Mouse (Mus musculus) myocyte (in vitro differentiated cells): ENCODE data around the gene Pctp. TPM values are rescaled to one million over a fixed set of nuclear protein-coding genes. Genes with fewer than 3 reads are reported as not detected.

Experiments
- H3K27me3 ChIP-seq: one replicate; pipeline ENCODE4 v1.6.1; 2011; ENCODE audit not compliant: control insufficient read depth, insufficient read depth, insufficient read length
- H3K36me3 ChIP-seq: one replicate; pipeline ENCODE4 v1.6.1; 2011; ENCODE audit not compliant: control insufficient read depth, insufficient read depth
- H3K4me2 ChIP-seq: one replicate; pipeline ENCODE4 v1.6.1; 2011; ENCODE audit warnings: low read depth, control low read depth
- H3K4me3 ChIP-seq: one replicate; pipeline ENCODE4 v1.5.1; 2011; ENCODE audit warnings: mild to moderate bottlenecking, control low read depth, moderate library complexity
- H3K79me2 ChIP-seq: one replicate; pipeline ENCODE4 v1.6.1; 2011; ENCODE audit not compliant: control insufficient read depth, insufficient read depth
- H3ac ChIP-seq: one replicate; pipeline ENCODE4 v1.6.1; 2011; ENCODE audit not compliant: control insufficient read depth, insufficient read length
- CEBPB ChIP-seq: IDR thresholded peaks from 2 replicates; pipeline ENCODE4 v1.6.1; 2011; ENCODE audit warnings: mild to moderate bottlenecking, moderate library complexity; ENCODE audit not compliant: poor library complexity, insufficient read depth, severe bottlenecking
- E2F4 ChIP-seq: IDR thresholded peaks from one replicate; pipeline ENCODE4 v1.6.1; 2011; ENCODE audit warnings: mild to moderate bottlenecking, control low read depth, moderate library complexity; ENCODE audit not compliant: insufficient read depth
- MAX ChIP-seq: IDR thresholded peaks from one replicate; pipeline ENCODE4 v1.6.1; 2011; ENCODE audit warnings: low read depth, mild to moderate bottlenecking, control low read depth
- MYOD1 ChIP-seq, 3 experiments: IDR thresholded peaks; one replicate each; pipeline ENCODE4 v1.6.1; 2011; ENCODE audit warnings: control low read depth in 2 of 3, low read depth in 2 of 3, mild to moderate bottlenecking in 2 of 3, moderate library complexity in 1 of 3; ENCODE audit not compliant: insufficient read length in 2 of 3, control insufficient read depth in 1 of 3
- MYOG ChIP-seq, 3 experiments: IDR thresholded peaks; one replicate each; pipeline ENCODE4 v1.6.1; 2011; ENCODE audit warnings: control low read depth in 2 of 3, low read depth in 2 of 3, mild to moderate bottlenecking in 2 of 3; ENCODE audit not compliant: insufficient read length in 2 of 3, control insufficient read depth in 1 of 3, insufficient read depth in 1 of 3
- POLR2A ChIP-seq: IDR thresholded peaks from one replicate; pipeline ENCODE4 v1.6.1; 2011; ENCODE audit warnings: low read depth, mild to moderate bottlenecking, control low read depth, moderate library complexity; ENCODE audit not compliant: insufficient read length
- POLR2AphosphoS2 ChIP-seq: IDR thresholded peaks from one replicate; pipeline ENCODE4 v1.6.1; 2011; ENCODE audit warnings: low read depth, control low read depth; ENCODE audit not compliant: insufficient read length
- REST ChIP-seq: IDR thresholded peaks from one replicate; pipeline ENCODE4 v1.6.1; 2011; ENCODE audit warnings: mild to moderate bottlenecking, control low read depth, moderate library complexity; ENCODE audit not compliant: insufficient read depth, insufficient read length
- SRF ChIP-seq: IDR thresholded peaks from one replicate; pipeline ENCODE4 v1.6.1; 2011; ENCODE audit warnings: low read depth; ENCODE audit not compliant: control insufficient read depth, insufficient read length
- TCF12 ChIP-seq: IDR thresholded peaks from one replicate; pipeline ENCODE4 v1.6.1; 2011; ENCODE audit warnings: mild to moderate bottlenecking, control low read depth; ENCODE audit not compliant: poor library complexity, insufficient read depth, severe bottlenecking
- TCF3 ChIP-seq: IDR thresholded peaks from one replicate; pipeline ENCODE4 v1.6.1; 2011; ENCODE audit warnings: low read depth, control low read depth; ENCODE audit not compliant: insufficient read length
- USF1 ChIP-seq: IDR thresholded peaks from one replicate; pipeline ENCODE4 v1.6.1; 2011; ENCODE audit warnings: low read depth, mild to moderate bottlenecking, control low read depth, moderate library complexity
- polyA plus RNA-seq: library from polyadenylated mRNA; unstranded; fragments of >200 nt; fragmentation: generic; extraction: Trizol; gene quantifications from one replicate; pipeline ENCODE4 v1.2.1, GENCODE M21; 2012; ENCODE audit warnings: missing spikeins

Gene Pctp
- polyA plus RNA-seq, 1 experiment, result 1.1 TPM

DNA sequence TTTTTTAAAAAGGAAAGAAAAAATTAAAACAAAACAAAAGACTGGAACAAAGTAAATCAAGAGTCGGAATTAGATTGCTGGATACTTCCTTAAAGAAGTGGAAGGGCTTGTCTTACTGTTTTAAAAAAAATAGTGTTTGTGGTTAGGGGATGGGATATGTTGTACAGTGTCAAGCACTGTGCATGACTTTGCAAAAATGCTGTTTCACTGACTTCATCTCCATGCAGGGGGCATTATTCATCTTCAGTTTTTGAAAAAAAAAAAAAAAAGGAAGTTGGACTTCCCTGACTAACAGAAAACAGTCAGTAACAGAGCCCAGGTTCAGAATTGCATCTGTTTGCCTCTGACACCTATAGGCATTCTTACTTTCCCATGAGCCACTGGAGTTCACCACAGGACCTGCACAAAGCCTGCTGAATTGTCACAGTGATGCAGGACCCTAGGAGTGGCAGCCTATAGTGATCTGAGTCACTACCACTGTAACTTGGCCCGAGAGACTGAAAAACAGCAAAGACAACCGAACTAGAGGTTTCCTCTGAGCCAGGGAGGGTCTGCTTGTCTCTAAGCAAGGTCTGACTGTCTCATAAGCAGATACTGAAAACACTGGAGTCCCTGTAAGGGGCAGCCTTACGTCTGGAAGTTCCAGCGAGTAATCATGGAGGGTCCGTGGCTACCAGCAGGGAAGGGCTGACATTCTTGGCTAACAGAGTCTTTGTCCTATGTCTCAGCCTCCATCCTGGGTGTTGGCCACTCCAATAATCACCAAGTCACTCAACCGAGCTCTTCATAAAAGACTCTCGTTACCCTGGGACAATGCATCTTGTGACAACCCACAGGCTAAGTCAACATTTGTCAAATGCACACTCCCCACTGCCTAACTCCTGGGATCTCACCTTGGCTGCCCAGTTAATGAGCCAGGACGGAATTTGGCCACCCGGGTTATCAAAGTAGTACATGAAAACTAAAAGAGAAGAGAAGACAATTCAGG lies 17.2 kb downstream of the Pctp start:
- Histone ChIP-seq H3K4me3 (no peak overlapping the region), H3K27me3 (no peaks in the 10 kb centered on the region), H3K79me2 (no peaks in the 10 kb centered on the region), H3K4me2 (no peak overlapping the region), H3K36me3 (no peaks in the 10 kb centered on the region), H3ac (no peak overlapping the region)
- no peak for TF ChIP-seq TCF3
- no peak for TF ChIP-seq USF1
- no peak for TF ChIP-seq TCF12
- no peak for TF ChIP-seq POLR2AphosphoS2
- TF ChIP-seq MYOG (IDR thresholded peaks at IDR 0.05; ENCODE audit: control insufficient read depth in 1 of 3, insufficient read depth in 1 of 3, insufficient read length in 2 of 3, low read depth in 2 of 3), result no peak
- no peak for TF ChIP-seq REST
- no peak for TF ChIP-seq E2F4
- no peak for TF ChIP-seq CEBPB
- no peak for TF ChIP-seq MAX
- no peak for TF ChIP-seq POLR2A

DNA sequence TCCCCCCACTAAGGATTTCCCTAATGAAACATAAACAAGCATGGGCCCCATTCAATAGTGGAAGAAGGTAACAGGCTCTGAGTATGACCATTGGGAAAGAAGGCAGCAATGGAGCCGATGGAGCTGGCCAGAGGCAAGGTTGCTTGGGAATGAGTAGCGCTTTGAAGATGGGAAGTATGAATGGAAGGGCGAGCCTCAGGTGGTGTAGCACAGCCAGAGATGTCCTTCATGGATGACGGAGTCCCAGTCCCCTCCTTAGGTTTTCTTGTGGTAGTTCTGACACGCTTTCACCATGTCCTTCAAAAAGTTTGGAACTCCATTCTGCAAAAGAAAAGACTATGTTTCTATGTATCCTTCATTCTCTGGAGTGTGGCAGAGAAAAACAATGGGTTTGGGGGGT lies 18.3 kb downstream of the Pctp start:
- no peak overlapping the region for H3K4me3 ChIP-seq
- no peak overlapping the region for H3K4me2 ChIP-seq
- no peak overlapping the region for H3ac ChIP-seq
- H3K36me3 ChIP-seq, result no peaks in the 10 kb centered on the region
- H3K79me2 ChIP-seq, result no peaks in the 10 kb centered on the region
- no peaks in the 10 kb centered on the region for H3K27me3 ChIP-seq
- TF ChIP-seq CEBPB (no peak), MAX (no peak), POLR2AphosphoS2 (no peak), TCF3 (no peak), TCF12 (no peak), E2F4 (no peak), REST (no peak), MYOD1 (IDR thresholded peaks at IDR 0.05; ENCODE audit: control insufficient read depth in 1 of 3, insufficient read length in 2 of 3, low read depth in 2 of 3) (no peak), SRF (no peak), POLR2A (no peak), USF1 (no peak)

DNA sequence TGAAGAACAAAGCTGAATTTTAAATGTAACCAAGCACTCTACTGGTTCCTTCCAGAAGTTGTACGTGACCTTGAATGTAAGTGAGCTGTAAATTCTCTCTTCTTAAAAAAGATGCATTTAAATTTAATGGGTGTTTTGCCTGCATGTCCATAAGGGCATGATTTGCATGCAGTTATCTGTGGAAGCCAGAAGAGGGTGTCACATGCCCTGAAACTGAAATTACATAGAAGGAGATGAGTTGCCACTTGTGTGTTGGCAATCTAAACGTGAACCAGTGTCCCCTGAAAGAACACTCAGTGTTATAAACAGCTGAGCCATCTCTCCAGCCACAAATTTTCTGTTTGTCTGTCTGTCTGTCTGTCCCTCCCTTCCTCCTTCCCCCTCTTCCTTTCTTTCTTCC lies 19.8 kb downstream of the Pctp start:
- Histone ChIP-seq H3K27me3 (no peaks in the 10 kb centered on the region), H3K36me3 (no peaks in the 10 kb centered on the region), H3ac (no peak overlapping the region), H3K4me2 (no peak overlapping the region), H3K79me2 (no peaks in the 10 kb centered on the region), H3K4me3 (no peak overlapping the region)
- TF ChIP-seq MYOD1 (IDR thresholded peaks at IDR 0.05; ENCODE audit: control insufficient read depth in 1 of 3, insufficient read length in 2 of 3, low read depth in 2 of 3), result no peak
- no peak for TF ChIP-seq USF1
- no peak for TF ChIP-seq POLR2AphosphoS2
- TF ChIP-seq REST, result no peak
- TF ChIP-seq SRF, result no peak

GRCm38 (mm10) chr11:89980106-89980505 lies 22.6 kb downstream of the Pctp start:
- TF ChIP-seq REST, result no peak
- Histone ChIP-seq H3ac (no peak overlapping the region), H3K36me3 (no peaks in the 10 kb centered on the region), H3K27me3 (no peaks in the 10 kb centered on the region), H3K4me2 (no peak overlapping the region), H3K4me3 (no peak overlapping the region), H3K79me2 (no peaks in the 10 kb centered on the region)

DNA sequence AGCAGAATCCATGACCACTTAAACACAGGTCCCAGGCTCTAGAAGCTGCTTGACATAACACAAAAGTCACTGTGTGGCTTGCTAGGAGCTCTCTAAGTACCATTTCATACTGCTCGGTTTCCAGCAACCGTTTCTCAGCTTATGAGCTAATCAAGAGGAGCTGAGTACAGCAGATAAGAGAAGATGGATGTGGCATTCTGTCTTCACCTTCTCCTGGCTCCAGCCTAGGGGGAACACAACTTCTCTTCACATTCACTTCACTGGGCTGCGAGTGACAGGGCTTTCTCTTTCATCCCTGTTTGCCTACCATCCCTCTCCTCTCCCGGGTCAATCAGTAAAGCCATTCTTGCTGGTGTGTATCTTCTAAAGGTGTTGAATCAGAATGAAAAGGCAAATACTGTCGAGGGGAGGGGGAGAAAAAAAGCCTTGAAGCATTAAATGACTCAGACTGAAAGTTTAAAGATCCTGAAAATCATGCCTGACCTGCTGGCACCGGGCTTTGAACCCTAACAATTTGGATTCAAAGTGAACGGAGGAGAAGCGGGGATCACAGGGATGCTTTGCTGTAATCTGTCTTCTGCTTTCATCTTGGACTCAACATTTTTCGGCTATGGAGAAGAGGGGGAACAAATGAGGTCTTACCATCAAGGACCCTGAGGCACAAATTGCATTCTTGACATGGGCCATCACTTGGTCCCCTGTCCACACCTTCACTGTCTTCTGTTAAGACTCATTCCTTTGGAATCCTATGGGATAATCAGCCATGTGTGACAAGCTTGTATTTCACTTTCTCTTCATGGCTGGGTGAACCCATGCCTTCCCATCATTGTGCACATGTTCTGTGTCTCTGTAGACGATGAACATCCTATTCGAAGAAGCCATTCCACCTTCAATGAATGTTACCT lies 23.5 kb downstream of the Pctp start:
- Histone ChIP-seq H3K4me2 (no peak overlapping the region), H3K4me3 (no peak overlapping the region), H3K27me3 (no peaks in the 10 kb centered on the region), H3K36me3 (no peaks in the 10 kb centered on the region), H3ac (no peak overlapping the region), H3K79me2 (no peaks in the 10 kb centered on the region)
- TF ChIP-seq SRF (no peak), MYOG (IDR thresholded peaks at IDR 0.05; ENCODE audit: control insufficient read depth in 1 of 3, insufficient read depth in 1 of 3, insufficient read length in 2 of 3, low read depth in 2 of 3) (no peak), MAX (no peak), REST (no peak), CEBPB (no peak)
